Mouse (Mus musculus) adrenal gland, postnatal 36 days (tissue): ENCODE measurements around the gene Golga2. TPM values are rescaled to one million over a fixed set of nuclear protein-coding genes. Genes with fewer than 3 reads are reported as not detected.

Experiments
- DNase-seq, 2 experiments: peaks; one replicate each; pipeline ENCODE4 v3.0.0; 2021; ENCODE audit warnings: mixed read lengths in 1 of 2
- long read RNA-seq, 2 experiments: library from polyadenylated mRNA; stranded (forward); transcript quantifications; one replicate each; pipeline ENCODE4 v2.0.0; 2021; ENCODE audit warnings: borderline sequencing depth in 2 of 2
- total RNA-seq, 2 experiments: library from RNA; stranded (reverse); gene quantifications; 2 replicates each; pipeline ENCODE4 v1.2.3; 2021

Gene Golga2
- total RNA-seq = 10 to 100 TPM; 73.0 to 74.2 TPM
- long read RNA-seq, experiment 1, full-length matches to known transcripts = 14 of 38 reads
- long read RNA-seq, experiment 1, partial matches to known transcripts = 11 of 38 reads
- long read RNA-seq, experiment 1, other reads (novel, unspliced or antisense) = 13 of 38 reads
- long read RNA-seq, experiment 2, full-length matches to known transcripts = 10 of 18 reads
- long read RNA-seq, experiment 2, partial matches to known transcripts = 2 of 18 reads
- long read RNA-seq, experiment 2, other reads (novel, unspliced or antisense) = 6 of 18 reads

DNA sequence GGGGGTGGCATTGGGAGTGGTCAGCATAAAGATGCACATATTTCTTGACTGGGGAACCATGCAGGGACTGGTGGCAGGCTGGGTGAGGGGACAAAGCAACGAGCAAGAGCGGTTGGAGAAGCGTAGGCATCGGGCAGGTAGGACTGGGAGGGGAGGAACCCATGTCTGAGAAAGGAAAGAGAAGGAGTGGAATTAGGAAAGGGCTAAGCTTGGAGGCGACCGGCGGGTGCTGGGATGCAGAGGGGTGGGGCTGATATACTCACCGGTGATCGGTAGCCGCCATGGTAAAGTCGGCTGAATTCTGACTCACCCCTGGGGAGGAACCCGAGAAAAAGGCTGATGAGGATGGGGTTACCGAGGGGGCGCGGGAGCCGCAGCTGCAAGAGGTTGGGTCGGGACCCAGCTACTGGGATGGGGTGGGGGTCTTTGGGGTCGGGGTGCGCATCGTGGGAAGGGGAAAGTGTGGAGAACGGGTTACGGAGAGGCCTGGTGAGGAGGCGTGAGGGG is at the start of gene Golga2:
Golga2 (plus strand) TSS at position 51 of the 507 bp plus-strand sequence.
- DNase-seq = peak; percentile 38 to 49

DNA sequence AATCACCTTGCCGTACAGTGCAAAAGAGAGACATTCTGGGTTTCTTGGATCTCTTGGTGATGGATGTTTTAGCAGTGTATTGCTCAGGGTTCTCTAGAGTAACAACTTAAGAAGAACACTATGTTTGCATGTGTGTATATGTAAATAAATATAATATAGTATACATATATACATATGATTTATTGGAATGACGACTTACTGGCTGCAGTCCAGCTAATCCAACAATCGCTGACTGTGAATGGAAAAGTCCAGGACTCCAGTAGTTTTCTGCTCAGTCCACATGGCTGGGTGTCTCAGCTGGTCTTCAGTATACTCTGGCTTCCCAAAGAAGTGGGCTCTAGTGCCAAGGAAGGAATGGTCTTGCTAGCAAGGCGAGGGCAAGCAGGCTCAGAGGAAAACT is 49.6 kb upstream of the Golga2 start:
- DNase-seq = no peak

DNA sequence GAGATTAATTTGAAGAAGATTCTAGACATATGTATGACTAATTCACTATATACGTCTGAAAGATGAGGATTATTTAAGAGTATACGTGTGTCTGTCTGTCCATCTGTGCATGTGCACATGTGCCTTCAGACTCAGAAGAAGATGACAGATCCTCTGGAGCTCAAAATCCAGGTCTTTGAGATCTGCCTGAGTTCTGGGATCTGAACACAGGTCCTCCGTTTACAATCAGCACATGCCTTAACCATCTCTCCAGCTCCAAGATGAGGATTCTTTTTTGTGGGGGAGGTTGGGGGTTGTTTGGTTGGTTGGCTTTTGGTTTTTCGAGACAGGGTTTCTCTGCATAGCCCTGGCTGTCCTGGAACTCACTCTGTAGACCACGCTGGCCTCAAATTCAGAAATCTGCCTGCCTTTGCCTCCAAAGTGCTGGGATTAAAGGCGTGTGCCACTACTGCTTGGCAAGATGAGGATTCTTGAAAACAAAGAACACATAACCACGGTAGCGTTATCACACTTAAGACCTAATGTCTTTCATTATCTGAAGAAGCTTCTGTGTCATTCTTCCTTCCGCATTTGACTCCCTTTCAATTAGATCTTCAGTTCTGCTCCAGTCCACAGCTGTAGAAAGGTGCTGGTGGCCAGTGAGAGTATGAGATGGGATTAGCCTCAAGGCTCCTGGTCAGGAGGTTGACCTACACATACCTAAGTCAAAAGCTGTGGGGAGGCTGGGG is 48.3 kb upstream of the Golga2 start:
- no peak for DNase-seq

DNA sequence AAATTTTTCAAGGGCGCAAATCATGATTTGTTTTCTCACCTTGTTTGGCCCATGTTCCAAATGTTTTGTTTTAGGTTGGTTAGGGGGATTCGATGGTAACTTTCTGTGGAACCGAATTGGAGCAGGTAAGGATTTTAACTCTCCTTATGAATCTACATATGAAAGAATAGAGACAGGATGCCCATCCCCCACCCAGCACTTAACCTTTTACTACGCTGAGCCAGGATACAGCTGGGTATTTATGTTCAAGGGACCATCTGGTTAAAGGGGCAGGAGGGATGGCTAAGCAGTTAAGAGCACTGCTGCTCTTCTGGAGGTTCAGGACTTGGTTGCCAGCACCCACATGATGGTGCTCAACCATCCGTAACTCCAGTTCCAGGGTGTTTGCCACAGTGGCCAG is 46.6 kb upstream of the Golga2 start:
- no peak for DNase-seq

DNA sequence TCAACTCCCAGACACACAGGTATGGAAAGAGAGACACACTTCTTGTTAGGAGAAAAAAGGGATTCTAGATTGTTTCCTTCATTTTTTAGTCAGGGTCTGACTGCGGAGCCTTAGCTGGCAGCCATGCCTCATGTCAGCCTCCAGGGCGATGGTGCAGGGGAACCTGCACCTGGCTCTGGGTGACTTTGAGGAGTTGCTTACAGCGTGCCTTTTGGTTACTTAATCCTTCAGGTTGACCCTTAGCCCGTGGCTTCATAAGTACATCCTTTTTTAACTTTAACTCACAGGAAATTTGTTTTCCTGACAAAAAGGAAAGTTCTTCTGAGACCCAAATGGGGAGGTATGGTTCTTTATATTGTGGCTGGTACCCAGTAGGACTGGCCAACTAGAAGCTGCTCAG is 44.2 kb upstream of the Golga2 start:
- no peak for DNase-seq

DNA sequence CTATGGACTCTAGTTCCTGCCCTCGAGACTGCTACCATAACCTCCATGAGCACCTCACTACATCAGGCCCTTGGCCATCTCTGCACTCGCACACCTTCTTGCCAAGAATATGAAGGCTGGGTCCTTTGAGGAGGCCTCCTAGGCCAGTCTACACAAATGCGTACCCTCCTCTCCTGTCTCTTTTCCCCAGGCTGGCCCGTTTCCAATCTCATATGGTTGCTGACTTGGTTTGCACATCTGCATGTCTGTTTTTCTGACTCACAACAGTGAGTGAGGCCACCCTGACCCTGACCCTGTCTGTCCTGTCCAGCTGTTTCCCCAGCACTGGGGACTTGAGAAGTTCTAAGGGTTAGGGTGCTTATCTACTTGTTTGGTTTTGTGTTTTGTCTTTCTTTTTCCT is 40.4 kb upstream of the Golga2 start:
- DNase-seq = peak; percentile 45 to 61

DNA sequence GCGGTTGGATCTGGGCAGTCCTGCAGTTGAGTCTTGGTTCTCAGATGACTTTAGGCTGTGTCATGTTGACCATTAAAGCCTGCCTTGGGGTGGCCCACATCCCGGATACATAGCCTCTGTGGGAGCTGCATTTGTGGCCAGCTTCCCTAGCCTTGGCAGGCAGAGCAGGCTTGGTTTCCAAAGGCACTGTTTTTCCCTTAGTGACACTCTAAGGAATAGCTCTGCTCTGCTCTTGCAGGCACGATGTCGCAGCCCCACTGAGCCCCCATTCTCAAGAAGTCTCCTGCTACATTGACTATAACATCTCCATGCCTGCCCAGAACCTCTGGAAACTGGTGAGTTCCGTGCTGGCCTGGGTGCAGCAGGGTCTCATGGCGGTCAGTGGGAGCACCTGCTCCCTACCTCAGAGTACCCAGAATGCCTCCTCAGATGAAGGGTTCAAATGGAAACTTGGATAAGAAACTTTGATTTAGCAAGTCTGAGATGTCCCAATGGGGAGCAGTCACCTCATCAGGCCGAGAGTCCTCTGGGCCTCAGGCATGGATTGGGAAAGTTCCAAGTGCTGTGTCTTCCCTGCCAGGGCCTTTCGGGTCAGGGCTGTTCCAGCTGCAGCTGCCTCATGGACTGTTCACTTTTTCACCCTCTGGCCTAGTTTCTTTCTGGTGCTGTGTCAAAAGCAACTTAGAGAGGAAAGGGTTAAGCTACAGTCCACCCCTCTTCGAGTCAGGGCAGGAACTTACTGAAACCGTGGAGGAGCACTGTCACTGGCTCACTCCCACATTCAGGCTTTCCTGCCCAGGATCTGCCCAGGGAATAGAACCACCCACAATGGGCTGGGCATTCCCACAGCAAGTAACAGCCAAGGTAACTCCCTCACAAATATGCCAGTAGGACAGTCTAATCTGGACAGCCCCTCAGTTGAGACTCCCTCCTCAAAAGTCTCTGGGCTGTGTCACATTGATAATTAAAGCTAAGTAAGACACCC is 38.5 kb upstream of the Golga2 start:
- peak; percentile 69 to 74 for DNase-seq

DNA sequence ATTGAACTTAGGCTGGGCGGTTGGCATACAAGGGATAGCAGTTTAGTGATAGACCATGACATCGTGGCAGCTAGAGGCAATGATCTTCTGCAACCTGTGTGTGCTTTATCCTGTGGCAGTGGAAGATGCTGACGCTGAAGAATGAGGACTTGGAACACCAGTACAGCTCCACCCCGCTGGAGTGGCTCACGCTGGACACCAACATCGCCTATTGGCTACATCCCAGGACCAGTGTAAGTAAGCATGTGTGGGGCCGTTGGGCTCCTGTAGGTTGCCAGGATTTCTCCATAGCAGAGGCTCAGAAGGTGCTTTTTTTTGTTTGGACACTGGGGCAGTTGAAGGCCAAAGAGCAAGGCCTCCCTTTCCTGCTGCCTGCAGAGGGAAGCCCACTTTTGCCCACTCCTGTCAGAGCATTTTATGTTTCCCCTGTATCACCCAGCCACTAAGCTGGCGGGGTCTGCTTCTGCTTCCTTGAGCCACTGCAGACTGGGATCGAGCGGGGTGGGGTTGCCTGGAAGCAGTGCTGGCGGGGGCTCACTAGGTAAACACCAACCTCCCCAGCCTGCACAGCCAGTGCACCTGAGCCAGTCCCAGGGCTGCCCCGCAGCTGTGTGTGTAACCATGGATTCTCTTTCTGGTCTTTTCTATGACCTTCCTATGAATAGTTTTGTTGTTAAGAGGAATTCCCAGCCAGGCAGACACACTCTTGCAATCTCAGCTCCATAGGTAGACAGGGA is 35.2 kb upstream of the Golga2 start:
- peak in 1 of 2 experiments; percentile 45 for DNase-seq

DNA sequence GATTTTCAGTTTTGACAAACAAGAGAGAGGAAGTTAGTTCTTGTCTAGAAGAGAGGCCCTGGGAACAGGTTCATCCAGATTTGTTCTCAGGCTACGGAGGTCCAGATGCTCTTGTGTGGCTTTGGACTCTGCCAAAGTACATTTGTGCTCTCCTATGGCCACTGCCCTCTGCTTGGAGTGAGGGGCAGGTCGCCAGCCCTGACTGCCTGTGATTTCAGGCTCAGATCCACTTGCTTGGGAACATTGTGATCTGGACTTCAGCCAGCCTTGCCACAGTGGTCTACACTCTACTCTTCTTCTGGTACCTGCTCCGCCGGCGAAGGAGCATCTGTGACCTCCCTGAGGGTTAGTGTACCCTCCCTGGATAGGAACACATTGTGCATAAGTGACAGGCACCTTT is 34.5 kb upstream of the Golga2 start:
- DNase-seq = peak in 1 of 2 experiments; percentile 40

DNA sequence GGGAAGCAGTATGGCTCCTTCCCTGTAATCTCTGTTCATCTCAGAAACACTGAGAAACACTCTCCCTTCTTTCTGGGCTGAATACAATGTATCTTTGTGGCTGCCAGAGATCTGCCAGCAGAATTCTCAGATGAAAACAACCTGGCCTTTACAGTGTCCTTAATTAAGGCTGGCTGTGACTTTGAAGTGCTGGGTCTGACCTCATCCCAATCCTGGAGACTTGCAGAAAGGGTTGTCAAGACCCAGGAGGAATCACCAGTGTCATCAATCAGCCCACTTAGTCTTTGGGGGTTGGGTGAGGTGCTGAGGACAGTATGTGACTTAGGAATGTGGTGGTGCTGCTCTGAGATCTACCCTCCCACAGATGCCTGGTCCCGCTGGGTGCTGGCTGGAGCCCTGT is 33.8 kb upstream of the Golga2 start:
- no peak for DNase-seq

DNA sequence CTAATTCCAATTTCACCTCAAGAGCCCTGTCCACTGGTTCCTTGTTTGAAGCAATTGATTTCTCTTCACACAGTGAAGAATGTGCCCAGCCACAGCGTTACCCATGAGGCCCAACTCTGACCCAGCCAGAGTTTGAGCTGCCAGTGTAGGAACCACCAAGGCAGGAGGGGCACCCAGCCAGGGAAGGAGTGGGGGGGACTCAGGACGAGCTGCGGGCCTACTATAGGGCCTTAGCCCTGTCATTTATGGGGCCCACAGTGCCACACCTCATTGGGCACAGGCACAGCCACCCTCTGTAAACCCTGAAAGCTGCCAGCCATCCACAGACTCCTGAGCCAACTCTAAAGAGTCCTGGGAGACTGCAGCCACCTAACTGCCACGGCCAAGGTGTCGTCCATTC is 32.6 kb upstream of the Golga2 start:
- DNase-seq = peak in 1 of 2 experiments; percentile 35

DNA sequence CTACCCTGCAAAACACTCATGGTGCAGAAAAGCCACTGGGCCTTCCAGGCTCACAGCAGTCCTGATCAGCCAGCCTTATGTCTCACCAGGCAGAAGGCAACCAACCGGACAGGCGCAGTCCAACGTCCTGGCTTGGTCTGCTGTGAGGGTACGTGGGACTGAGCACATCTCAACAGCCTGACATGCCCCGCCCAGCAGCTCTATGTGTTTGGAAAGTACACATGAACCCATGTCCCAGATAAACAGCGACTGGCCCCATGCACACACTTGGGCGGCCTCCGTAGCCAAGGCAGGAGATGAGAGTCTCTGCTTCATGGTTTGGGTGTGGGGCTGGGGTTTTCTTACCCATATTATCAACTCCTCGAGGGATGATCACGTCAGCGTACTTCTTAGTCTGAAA is 30.9 kb upstream of the Golga2 start:
- peak in 1 of 2 experiments; percentile 23 for DNase-seq

DNA sequence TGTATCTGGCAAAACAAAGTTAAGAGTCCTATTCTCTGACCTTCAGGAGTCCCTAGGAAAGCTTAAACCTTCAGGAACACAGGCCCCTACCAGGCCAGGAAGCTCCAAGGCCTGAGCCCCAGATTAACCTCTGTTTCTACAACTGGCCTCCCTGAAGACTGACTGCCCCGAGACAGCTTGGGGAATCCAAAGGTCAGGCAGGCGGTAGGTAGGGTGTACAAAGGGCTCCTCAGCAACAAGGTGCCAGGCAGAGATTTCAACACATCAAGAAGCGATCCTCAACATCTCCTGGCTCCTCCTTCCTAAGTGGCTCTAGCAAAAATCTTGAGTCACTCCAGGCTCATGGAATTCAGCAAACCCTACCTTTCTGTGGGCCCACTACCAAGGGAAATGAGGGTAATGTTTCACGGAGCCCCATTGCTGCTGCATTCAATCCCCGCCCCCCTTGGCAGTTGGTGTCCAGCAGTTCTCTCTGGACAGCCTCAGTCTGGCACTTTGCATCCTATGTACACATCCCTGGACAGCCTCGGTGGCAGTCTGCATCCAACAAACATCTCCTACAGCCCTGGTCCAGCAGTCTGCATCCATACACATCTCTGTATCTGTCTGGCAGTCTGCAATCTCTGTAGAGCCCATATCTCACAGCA is 28.2 kb upstream of the Golga2 start:
- peak in 1 of 2 experiments; percentile 43 for DNase-seq

DNA sequence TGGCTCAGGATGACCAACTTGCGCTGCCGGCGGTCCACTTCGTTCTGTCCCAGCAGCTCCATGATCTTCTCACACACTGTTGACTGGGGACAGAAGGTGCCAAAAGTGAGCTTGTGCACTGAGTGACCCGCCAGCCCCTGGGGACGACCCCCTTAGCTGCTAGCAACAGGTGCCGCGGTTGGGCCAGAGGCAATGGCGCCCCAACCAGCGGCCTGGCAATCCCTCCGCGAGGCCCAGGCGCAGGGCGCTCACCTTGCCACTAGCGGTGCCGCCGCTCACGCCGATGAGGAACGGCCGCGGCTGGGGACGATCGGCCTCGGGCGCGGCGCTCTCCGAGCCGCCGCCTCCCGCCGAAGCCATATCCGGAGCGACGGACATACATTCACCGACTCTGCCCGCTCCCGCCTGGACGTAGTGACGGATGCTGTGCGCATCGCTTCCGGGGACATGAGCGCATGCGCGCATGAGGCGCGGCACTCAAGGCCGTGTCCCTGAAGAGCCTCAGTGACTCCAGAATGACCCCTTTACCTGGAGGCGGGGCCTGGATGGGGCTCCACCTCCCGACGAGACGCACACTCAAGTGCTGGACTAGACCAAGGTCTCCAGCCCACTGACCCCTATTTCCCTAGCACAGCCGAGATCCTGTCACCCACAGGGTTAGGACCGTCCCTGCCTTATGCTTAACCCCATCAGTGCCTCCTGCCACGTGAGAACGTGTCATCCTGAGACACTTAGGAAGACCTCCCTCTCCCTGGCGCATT is 27.3 kb upstream of the Golga2 start, which contains the start of gene Uck1:
Uck1 (minus strand) TSS at position 503 of the 761 bp plus-strand sequence.
- DNase-seq = peak; percentile 94 to 95

DNA sequence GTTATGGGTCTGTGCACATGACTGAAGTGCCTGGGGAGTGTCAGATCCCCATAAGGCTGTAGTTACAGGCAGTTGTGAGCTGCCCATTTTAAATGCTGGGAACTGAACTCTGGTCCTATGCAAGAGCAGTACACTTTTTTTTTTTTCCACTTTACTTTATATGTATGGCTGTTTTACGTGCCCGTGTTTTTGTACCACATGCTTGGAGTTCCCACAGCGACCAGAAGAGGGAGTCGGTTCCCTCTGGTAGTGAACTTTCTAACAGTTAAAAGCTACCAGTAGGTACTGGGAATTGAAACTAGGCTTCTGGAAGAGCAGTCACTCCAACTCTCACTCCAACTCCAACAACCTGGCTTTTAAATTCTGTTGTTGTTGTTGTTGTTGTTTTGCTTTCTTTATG is 26.5 kb upstream of the Golga2 start:
- peak; percentile 45 to 51 for DNase-seq

DNA sequence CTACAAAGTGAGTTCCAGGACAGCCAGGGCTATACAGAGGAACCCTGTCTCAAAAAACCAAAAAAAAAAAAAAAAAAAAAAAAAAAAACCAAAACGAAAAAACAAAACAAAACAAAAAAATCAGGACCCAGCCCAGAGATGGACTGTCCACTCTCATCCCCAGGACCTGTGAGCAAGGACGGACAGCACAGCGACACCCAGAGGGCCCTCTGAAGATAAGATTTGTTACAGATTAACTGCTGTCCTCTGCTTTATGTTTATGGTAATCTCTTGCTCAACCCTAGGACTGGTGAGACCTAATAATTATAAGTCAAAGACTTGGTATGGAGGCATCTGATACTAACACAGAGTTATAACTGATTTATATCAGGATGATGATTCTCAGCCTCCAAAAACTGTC is 11.4 kb upstream of the Golga2 start:
- no peak for DNase-seq

DNA sequence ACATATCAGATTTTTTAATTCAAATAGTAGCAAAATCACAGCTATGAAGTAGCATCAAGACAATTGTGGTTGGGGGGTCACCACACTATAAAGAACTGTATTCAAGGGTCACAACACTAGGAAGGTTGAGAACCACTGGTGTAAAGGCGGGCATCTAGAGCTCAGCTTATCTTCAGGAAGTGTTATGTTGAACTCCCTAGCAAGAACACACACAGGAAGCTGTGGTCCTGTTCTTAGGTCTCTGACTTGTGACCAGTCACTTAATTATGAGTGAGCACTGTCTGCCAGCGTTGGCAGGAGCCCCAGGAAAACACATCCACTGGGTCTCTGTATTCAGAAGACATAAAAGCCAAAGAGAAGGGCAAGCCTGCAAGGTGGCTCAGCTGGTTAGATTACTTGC is 4.9 kb upstream of the Golga2 start:
- DNase-seq = peak in 1 of 2 experiments; percentile 25

DNA sequence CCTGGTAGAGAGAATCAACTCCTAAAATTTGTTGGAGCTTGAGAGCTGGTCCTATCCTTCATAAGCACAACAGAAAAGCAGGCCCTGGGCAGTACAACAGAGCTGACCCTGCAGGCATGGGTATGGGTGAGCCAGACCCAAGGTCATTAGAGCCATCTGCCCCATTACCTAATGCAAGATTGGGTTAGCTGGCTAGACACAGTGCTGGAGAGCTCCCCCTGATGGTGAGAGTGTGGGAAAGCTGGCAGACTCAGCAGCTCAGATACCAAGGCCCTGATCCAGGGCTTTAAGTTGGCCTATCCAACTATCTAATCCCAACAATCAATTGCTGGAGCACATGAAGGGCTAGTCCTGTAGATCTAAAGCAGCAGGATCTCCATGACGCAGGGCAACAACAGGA is 4.5 kb upstream of the Golga2 start:
- peak; percentile 83 to 87 for DNase-seq

DNA sequence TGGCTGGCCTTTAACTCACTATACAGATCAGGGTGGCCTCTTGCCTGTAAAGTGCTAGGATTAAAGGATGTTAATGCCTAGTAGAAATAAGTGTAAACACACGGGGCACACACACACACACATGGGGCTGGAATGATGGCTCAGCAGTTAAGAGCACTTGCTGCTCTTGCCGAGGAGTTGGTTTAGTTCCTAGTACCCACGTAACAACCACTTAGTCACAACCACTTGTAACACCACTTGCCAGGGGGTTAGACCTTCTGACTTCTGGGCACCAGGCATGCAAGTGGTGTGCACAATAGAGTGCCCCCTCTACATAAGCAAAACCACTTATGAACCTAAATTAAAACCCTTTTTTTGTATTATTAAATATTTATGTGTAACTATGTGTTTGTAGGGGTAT is 3.2 kb upstream of the Golga2 start:
- no peak for DNase-seq

DNA sequence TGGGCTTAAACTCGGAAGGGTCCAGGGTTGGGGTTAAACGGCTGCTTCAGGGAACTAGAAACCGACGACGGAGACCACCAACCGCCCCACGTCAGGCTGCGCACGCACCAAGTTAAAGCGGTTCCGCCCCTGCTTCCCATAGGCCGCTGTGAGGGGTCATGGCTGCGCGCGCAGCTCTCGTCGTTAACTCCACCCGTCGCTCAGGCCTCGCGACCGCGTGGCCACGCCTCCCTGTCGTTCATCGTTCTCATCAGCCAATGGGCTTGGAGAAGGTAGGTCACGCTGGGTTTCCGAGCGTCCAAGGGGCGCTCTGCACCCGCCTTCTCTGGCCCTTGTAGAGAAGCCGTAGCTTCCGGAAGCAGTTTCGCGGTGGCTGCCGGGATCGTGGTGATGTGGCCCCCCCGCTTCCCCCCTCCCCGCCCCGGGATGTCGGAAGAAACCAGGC is 761 bp downstream of the Golga2 start, which contains the start of gene Swi5:
Swi5 (minus strand) TSS at position 153 of the 445 bp plus-strand sequence.
- peak; percentile 98 to 99 for DNase-seq
